Mouse (Mus musculus) layer of hippocampus, postnatal 10 days (tissue): ENCODE measurements around the gene Ldhc. TPM values are rescaled to one million over a fixed set of nuclear protein-coding genes. Genes with fewer than 3 reads are reported as not detected.
"Not testable (repeated sequence)": the region's sequence is repeated elsewhere in the genome, so short reads cannot be mapped to it uniquely, and the experiment has no call there.

Source experiments
- DNase-seq, 2 experiments: peaks; one replicate each; pipeline ENCODE4 v3.0.0; 2021; ENCODE audit warnings: low spot score in 2 of 2
- long read RNA-seq: library from polyadenylated mRNA; stranded (forward); transcript quantifications from one replicate; pipeline ENCODE4 v2.0.0, GENCODE M21; 2023
- total RNA-seq, 2 experiments: library from RNA; stranded (reverse); gene quantifications; 2 replicates each; pipeline ENCODE4 v1.2.3; 2021

Gene Ldhc
- total RNA-seq, result not detected
- long read RNA-seq, result 0 reads

DNA sequence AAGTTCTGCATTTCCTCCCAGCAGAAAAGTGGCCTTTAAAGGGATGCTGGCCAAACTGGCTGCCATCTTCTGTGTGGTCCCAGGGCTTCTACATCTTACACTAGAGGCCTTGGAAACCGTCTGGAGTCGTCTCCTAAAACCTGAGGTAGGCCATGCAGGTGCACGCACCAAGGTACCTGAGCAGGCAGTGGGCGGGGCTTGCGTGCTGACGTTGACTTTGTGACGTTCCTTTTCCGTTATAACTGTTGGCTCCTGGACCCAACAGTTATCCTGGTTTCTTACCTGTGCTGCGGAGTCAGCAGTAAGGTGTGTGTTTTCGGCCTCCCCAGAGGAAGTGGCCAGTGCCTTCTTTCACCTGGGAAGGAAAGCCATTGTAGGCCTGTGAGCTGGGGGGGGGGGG is at the start of gene Ldhc:
Gene Ldhc (plus strand): TSS at position 208 of the 400 bp plus-strand sequence.
- no peak for DNase-seq

DNA sequence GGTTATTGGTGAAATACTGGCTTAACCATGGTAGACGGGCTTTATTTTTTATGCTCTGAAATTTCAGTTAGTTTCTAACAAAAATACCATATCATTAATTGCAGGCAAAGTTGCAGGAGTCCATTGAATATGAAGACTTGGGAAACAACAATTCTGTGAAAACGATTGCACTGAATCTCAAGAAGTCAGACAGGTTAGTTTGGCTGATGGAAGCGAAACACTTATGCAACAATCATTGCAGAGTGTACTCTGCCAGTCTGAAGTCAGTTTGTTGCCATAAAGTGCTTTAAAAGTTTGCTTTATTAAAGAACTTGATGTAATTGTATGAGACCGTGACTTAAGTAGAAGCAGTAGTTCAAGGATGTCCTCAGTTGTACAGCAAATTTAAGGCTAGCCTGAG is 47.0 kb upstream of the Ldhc start:
- DNase-seq, result no peak

DNA sequence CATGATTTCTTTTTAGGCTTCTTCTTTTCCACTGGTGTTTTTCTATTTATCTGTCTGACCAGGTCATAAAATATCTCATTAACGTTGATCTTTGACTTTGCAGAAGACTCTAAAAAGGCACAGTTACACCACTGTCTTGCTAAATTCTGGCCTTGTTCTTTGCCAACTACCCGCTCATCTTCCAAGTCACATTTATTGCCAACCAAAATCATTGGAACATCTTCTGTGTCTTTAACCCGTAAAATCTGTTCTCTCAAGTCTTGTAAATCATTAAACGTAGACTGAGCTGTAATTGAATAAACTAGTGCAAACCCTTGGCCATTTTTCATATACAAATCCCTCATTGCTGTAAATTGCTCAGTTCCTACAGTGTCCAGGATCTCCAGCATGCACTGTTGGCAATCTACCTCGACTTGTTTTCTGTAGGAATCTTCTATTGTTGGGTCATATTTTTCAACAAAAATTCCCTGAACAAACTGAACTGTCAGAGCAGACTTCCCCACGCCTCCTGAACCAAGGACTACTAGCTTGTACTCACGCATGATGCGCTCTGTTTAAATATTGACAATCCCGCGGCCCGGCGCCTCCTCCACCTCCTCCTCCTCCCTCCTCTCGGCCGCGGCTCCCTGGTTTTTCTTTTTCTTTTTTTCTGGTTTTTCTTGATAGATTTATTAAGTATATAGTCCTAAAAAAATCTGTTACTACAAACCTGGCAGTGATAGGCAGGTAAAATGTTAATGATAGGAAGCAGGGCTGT is 39.9 kb upstream of the Ldhc start:
- not testable (repeated sequence) for DNase-seq

- no peak for DNase-seq
These were observed 33.8 kb upstream of the Ldhc start for GRCm38 (mm10) chr7:46827046-46827802.

- DNase-seq, result no peak
These were observed 33.2 kb upstream of the Ldhc start for GRCm38 (mm10) chr7:46827803-46828184.

DNA sequence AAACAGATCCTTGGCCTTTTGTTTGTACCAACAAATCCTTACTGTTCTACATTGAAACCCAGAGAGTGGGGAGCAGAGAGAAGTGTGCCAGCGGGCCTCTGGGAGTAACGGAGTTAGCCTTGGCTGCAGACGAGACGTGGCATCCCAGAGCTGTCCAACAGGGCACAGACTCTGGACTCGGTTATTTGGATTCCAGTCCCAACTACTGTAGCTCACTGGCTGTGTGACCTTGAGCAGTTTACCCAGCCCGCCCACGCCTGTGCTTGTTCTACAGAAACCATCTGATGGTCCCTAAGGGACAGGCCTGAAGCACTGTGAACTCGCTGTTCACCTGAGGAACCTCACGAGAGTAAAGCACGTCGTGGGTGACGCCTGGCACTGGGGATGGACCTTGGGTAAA is 31.1 kb upstream of the Ldhc start:
- no peak for DNase-seq

DNA sequence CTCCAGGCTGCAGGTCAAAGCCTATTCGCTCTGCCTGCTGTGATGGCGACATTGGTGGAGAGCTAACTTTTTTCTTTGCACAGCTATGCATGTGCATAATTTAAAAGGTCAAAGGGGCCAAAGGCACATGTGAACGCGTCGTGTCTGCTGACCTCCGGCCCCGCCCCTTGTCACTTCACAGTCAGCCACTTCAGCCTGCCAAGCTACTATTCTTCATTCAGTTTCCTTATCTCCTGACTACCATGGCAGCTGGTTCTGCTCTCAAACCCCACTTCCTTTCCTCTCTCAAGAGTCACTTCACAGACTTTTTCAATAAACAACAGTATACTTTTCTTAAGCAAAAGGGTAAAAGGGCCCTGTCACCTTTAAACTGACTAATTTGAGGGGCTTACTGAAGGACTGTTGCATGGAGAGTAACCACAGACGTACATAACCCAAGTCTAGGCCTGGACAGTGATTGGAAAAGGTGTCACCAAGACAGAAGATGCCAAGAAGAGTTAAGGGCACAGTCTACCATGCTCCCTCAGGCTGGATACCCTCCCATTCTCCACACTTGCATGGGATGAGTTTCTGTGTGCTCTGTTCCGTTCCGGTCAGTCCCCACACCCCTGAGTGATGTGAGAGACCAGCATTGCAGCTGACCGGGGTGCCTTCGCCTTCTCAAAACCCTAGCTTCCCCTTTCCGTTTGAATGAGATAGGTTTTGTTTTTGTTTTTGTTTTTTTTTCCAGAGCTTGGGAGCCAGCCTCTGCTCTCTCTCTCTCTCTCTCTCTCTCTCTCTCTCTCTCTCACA is 30.0 kb upstream of the Ldhc start:
- DNase-seq, result no peak

DNA sequence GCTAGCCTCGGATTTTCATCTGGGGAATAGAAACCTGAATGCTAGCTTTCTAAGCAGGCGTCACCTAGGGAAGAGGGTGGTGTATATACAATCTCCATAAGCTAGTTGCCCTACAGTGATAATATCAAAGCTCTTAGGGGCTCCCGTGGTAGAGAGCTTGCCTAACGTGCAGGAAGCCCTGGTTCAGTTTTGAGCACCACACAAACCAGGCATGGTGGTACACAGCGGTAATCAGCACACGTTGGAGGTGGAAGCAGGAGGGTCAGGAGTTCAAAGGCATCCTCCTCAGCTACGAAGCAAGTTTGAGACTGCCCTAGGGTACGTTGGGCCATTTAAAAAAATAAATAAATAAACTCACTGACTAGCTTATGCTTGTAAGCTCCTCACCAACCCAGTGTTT is 29.3 kb upstream of the Ldhc start:
- no peak for DNase-seq

GRCm38 (mm10) chr7:46832112-46832810 is 28.7 kb upstream of the Ldhc start:
- DNase-seq, result not testable (repeated sequence)

DNA sequence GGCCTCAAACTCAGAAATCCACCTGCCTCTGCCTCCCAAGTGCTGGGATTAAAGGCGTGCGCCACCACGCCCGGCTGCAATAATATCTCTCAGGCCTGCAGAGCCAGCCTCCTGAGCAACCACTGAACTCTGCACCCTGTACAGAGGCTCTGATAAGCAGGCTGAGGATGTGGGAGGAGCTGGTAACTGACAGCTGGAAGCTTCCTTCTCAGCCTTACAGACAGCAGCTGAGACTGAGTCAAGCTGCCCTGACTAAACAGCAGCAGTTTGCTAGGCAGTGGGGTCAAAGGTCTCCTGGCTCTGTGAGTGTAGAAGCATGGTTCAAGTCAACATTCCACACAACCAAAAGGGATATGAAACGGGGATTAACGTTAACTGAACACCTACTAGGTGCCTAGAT is 27.7 kb upstream of the Ldhc start:
- DNase-seq, result no peak

GRCm38 (mm10) chr7:46833670-46834255 is 27.2 kb upstream of the Ldhc start:
- DNase-seq, result no peak

GRCm38 (mm10) chr7:46834994-46835610 is 25.9 kb upstream of the Ldhc start:
- DNase-seq, result no peak

DNA sequence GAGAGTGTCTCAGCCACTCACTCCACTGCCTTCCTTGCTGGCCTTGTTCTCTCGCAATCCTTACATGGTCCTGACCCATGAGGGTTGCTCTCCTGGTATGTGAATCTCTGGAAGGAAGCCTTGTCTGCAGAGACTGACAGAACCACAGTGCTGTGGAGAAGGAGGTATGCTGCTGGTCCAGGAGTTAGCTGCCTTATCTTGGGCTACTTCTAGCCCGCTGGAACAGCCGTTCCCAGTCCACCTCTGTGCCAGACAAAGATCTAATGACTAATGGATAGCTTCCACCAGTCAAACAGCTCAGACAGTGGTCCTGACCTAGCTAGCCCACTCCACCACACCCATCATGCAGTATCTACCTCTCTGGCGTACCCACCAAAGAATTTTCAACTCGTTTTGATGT is 24.6 kb upstream of the Ldhc start:
- DNase-seq, result no peak

GRCm38 (mm10) chr7:46837073-46837472 is 23.9 kb upstream of the Ldhc start:
- no peak for DNase-seq

- DNase-seq, result peak in 1 of 2 experiments; percentile 45
These were observed 22.8 kb upstream of the Ldhc start for GRCm38 (mm10) chr7:46838104-46838671.

DNA sequence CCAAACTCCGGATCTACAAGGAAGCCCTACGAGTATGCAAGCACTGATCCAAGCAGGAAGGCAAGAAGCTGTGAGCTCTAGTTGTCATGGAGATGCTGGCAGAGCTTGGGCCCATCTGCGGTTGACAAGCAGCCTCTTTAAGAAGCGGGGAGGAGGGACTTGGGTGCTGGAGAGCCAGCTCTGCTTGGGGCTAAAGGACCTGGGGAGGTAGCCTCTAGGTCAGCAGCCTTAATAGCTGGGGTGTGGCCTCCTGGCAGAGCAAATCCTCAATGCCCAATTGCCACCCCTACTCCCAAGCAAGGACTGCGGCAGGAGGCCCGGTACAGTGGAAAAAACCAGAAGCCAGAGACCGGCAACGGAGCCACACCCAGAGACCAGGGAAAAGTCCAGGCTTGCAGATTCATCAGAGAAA is 22.1 kb upstream of the Ldhc start:
- peak; percentile 69 to 74 for DNase-seq

DNA sequence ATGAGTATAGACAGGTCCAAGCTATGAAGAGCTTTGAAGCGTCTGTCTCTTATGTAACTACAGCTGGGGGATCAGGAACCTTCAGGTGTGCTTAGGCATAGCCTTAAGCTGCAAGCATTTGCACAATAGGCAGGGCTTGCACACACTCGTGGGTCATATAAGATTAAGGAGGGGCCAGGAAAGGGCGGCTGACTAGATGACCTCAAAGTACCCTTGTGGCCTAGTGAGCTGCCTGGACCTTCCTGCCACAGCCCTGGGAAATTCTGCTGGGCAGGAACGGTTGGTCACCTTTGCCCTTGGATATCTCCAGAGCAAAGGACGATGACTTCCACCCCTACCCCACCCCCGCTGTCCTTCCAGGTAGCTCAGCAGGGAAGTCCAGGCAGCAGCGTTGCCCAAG is 21.6 kb upstream of the Ldhc start:
- DNase-seq, result no peak

GRCm38 (mm10) chr7:46839861-46840260 is 21.1 kb upstream of the Ldhc start:
- no peak for DNase-seq

GRCm38 (mm10) chr7:46840326-46840725 is 20.7 kb upstream of the Ldhc start:
- no peak for DNase-seq
